Comparison of ENCODE assay signal across 14 mouse cellular contexts in genomic region chr14:33078596-33078995, GRCm38 (mm10).
"Had no signal": no experiment of that assay in that cellular context is flagged by ENCODE, and none has a peak within 500 bp of the region (broad histone marks: within the 10 kb centered on the region; RNA-seq: fewer than 3 reads in every experiment).

No protein-coding gene starts in this region.

- H3K4me2 ChIP-seq: limb, embryonic 12.5 days; limb, embryonic 15.5 days; liver, embryonic 12.5 days; liver, embryonic 15.5 days; midbrain, embryonic 11.5 days had no signal

- H3K4me3 ChIP-seq: limb, embryonic 12.5 days; limb, embryonic 15.5 days; liver, embryonic 12.5 days; liver, embryonic 15.5 days had no signal

- H3K4me1 ChIP-seq: limb, embryonic 12.5 days; limb, embryonic 15.5 days; liver, embryonic 12.5 days; liver, embryonic 15.5 days had no signal

- H3K27me3 ChIP-seq: limb, embryonic 15.5 days; liver, embryonic 12.5 days; liver, embryonic 15.5 days had no signal

- DNase-seq: left cerebral cortex, postnatal 4 days; lung, adult 2 months; lung, postnatal 14 days; lung, postnatal 4 days; midbrain, embryonic 14.5 days; thymus, adult 18-20 months; thymus, postnatal 36 days had no signal

- ATAC-seq: inflammation-experienced regulatory T-cells, adult 6 months; intestine, embryonic 16.5 days; liver, embryonic 12.5 days had no signal

- H3K36me3 ChIP-seq: limb, embryonic 12.5 days; limb, embryonic 15.5 days; liver, embryonic 12.5 days; liver, embryonic 15.5 days had no signal

- H3K9me3 ChIP-seq: limb, embryonic 12.5 days; limb, embryonic 15.5 days; liver, embryonic 12.5 days; liver, embryonic 15.5 days had no signal

- H3K9ac ChIP-seq: limb, embryonic 12.5 days; limb, embryonic 15.5 days; liver, embryonic 12.5 days; liver, embryonic 15.5 days had no signal

- H3K27ac ChIP-seq: limb, embryonic 12.5 days; limb, embryonic 15.5 days; liver, embryonic 12.5 days; liver, embryonic 15.5 days had no signal
